Mouse (Mus musculus) MN1 (cell line): Measurements from ENCODE around the gene Rnf20.
"Not testable (repeated sequence)": the region's sequence is repeated elsewhere in the genome, so short reads cannot be mapped to it uniquely, and the experiment has no call there.

Source experiments
- DNase-seq: peaks from one replicate; pipeline ENCODE4 v3.0.0-alpha.2; 2016; ENCODE audit warnings: low spot score

Rnf20 gene

GRCm38 (mm10) chr4:49631319-49632138, at the start of gene Rnf20:
TSS of gene Rnf20 (plus strand) at chr4:49632006.
- DNase-seq, result peak; percentile 95

GRCm38 (mm10) chr4:49583965-49584831, 47.6 kb upstream of the Rnf20 start:
- DNase-seq, result peak; percentile 12

DNA sequence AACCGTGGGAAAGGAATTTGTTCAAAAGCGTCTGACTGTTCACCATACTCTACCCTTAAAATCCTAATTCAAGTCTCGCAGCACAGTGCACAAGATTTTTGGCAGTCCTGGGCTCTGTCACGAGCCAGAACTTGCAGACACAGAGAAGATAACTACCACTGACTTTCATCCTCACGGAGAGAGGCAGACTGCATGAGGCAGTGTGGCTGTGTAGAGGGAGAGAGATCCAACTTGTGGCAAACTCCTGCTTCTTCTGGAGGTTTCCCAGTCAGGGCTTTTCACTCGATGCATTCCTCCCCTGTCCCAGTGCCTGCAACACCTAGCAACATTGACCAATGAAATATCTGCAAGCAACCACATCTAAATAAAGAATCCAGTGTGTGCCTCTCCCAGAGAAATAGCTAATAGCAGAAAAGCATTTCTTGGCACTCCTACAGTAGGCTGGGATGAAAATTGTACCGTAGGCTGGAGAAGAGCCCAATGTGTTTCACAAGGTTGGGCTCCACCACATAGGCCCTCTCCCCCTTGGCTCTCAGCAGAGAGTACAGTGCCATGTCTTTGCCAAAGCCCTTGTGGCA, 46.2 kb upstream of the Rnf20 start:
- no peak for DNase-seq

DNA sequence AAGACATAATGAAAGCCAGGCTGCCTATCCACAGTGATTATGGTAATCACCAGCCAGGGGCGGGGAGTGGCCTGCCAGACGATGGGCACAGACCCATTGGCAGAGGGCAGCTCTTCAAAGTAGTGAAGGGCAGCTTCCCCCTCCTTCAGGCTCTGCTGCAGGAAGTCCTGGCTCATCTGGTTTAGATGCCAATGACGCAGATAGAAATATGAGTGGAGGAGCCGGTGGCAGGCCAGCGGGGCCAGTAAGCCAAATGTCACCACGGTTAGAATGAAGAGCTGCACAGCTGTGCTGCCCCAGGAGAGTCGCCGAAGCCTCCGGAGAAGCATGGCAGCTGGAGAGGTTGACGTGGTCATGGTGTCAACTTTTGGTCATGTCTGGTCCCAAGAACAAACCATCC, 45.0 kb upstream of the Rnf20 start:
- DNase-seq, result no peak

DNA sequence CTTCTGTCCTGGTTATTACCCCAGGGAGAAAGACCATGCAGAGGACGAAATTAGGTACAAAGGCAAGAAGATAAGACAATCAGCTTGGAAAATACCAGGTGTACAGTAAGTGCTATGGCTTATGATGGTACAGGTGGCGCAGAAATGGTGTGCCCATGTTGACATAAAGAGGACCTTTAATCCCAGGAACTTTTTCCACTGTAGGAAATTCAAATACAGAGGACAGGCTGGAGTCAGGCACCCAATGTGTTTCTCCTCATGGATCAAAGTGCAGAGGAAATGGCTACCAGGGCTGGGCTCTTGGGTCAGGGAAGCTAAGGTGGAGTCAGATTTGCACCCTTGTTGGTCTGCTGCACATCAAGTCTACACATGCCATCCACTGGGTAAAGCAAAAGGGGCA, 41.7 kb upstream of the Rnf20 start:
- no peak for DNase-seq

DNA sequence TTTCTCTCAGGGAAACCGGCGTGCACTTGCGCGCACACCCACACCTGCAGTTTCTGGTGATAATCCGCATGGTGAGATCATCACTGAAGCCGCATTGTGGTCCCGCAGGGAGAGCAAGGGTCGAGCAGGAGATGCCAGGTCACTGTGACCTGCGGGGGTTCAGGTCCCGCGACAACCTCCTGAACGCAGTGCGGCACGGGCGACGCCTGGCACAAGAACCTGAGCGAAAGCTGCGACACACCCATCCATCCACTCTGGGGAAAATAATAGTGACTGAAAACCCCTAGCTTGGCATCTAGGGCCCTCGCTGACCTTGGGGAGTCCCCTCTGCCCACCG, 35.0 kb upstream of the Rnf20 start:
- peak; percentile 49 for DNase-seq

- DNase-seq, result peak; percentile 86
Observed at GRCm38 (mm10) chr4:49597183-49598100, 34.4 kb upstream of the Rnf20 start, which contains the start of gene Tmem246. TSS of gene Tmem246 (minus strand) at chr4:49597876.

DNA sequence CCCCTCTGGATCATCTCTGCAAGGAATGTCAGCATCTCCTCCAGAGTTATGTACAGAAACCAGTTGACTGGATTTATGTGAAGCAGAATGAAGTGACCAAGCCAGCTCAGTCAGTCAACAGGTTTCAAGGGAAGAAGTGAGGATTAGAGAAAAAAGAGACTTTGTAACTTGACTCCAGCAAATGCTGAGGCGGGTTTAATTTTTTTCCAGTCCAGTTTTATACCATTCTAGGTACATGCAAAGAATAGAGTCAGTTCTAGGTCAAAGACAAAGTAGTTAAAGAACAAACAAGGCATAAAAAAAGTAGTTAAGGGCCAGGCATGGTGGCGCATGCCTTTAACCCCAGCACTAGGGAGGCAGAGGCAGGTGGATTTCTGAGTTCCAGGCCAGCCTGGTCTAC, 28.6 kb upstream of the Rnf20 start:
- no peak for DNase-seq

DNA sequence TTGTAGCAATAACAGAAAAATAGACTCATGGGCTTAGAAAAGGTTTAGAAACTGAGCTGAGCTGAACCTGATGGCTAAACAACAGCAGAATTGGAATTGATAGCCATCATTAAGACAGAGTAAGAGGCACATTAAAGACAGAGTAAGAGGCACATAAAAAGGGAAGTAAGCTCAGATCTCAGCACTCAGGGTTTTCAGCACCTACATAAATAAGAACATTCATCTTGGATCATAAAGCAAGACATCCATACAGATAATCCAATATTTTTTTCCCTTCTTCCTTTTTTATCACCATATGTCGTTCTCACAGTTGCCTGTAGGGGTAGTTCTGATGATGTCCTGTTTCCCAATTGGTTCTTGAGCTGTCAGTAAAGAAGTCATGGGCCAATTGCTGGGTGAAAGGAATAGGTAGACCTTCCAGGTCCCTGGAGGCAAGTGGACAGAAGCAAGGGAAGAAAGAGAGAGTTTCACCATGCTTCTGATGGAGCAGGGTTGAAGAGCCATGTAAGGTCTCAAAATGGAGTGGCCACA, 27.7 kb upstream of the Rnf20 start:
- peak; percentile 8 for DNase-seq

GRCm38 (mm10) chr4:49604616-49605015, 27.2 kb upstream of the Rnf20 start:
- no peak for DNase-seq

GRCm38 (mm10) chr4:49605459-49605858, 26.3 kb upstream of the Rnf20 start:
- DNase-seq, result no peak

GRCm38 (mm10) chr4:49616924-49617323, 14.9 kb upstream of the Rnf20 start:
- no peak for DNase-seq

- not testable (repeated sequence) for DNase-seq
Observed at GRCm38 (mm10) chr4:49619861-49620260, 11.9 kb upstream of the Rnf20 start.

- no peak for DNase-seq
Observed at GRCm38 (mm10) chr4:49622272-49622671, 9.5 kb upstream of the Rnf20 start.

- DNase-seq, result no peak
Observed at GRCm38 (mm10) chr4:49623916-49624315, 7.9 kb upstream of the Rnf20 start.

DNA sequence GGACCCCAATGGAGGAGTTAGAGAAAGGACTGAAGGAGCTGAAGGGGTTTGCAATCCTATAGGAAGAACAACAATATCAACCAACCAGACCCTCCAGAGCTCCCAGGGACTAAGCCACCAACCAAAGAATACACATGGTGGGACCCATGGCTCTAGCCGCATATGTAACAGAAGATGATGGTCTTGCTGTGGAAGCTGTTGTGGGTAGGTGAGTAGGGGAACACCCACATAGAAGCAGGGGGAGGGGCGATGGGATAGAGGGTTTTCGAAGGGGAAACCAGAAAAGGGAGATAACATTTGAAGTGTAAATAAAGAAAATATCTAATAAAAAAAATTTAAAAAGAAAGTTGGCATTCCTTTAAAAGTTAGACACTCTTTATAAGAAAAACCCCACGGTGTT, 6.8 kb upstream of the Rnf20 start:
- not testable (repeated sequence) for DNase-seq

DNA sequence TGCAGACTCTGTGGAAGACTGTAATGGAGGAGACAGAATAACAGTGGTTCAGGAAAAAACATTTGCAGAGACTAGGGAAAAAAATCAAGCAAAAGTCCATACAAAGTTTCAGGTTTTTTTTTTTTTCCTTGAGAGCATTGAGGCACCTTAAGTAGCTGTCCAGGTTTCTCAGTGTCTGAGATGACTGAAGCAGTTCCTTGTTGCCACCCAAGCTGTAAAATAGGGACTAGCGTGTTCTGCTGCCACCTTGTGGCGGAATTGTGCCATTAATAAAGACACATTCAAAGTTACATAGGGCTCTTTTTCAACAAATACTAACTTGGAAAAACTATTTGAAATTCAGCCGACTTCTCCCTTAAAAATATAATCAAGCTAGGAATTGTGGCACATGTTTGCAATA, 4.8 kb upstream of the Rnf20 start:
- peak; percentile 67 for DNase-seq

GRCm38 (mm10) chr4:49628941-49629340, 2.9 kb upstream of the Rnf20 start:
- no peak for DNase-seq

GRCm38 (mm10) chr4:49632139-49632481, 304 bp downstream of the Rnf20 start:
- no peak for DNase-seq

GRCm38 (mm10) chr4:49637821-49638220, 6.0 kb downstream of the Rnf20 start:
- no peak for DNase-seq

- DNase-seq, result no peak
Observed at GRCm38 (mm10) chr4:49639913-49640312, 8.1 kb downstream of the Rnf20 start.

DNA sequence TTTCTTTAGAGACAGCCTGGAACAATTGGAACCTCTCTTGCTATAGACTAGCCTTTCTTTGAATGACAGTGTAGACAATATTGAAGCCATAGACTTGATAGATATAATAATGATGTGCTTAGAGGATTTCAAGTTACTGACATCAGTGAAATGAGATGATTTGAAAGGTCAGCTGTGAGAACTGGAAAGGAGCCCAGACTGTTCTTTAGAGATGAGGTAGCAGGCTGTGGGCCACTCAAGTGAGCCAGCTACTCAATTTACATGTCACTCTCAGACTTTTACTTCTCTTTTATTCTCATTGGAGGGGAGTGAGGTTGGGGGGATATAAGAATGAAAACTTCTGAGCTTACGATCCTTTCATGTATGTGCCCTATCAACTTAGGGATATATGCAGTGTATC, 27.6 kb downstream of the Rnf20 start:
- no peak for DNase-seq
